In the genomic region with DNA sequence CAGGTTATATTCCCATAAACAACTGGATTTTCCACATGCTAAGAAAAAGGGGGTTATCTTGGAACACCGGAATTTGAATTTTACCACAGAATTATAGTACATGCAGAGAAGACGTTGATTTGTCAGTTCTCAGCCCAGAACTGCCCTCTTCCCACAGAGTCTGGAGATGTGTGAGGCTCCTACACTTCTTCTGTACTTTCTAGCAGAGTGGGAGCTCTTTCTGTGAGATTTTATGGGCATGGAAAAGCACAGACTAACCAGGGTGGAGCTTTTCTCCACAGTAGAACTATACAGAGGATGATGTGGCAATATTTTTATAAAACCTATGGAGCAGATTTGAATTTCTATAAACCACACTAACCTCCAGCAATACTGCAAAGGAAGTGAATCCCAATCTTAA, we compare ENCODE assay signal across 33 mouse cellular contexts.
"Had no signal": no experiment of that assay in that cellular context is flagged by ENCODE, and none has a peak within 500 bp of the region (broad histone marks: within the 10 kb centered on the region; RNA-seq: fewer than 3 reads in every experiment).

No protein-coding gene starts in this region.

- H3K4me3 ChIP-seq: heart, embryonic 13.5 days; heart, embryonic 15.5 days; hindbrain, embryonic 10.5 days; hindbrain, embryonic 12.5 days; hindbrain, embryonic 13.5 days; hindbrain, embryonic 15.5 days; intestine, embryonic 15.5 days; kidney, embryonic 15.5 days; layer of hippocampus, adult 2 months; left cerebral cortex, adult 2 months had no signal

- ATAC-seq: hindbrain, embryonic 16.5 days; hindbrain, postnatal 0 days; inflammation-experienced regulatory T-cells, adult 6 months; intestine, embryonic 15.5 days; intestine, embryonic 16.5 days; intestine, postnatal 0 days had no signal

- H3K27ac ChIP-seq: heart, embryonic 13.5 days; heart, embryonic 15.5 days; hindbrain, embryonic 10.5 days; hindbrain, embryonic 12.5 days; hindbrain, embryonic 13.5 days; hindbrain, embryonic 14.5 days; hindbrain, embryonic 15.5 days; hindbrain, postnatal 0 days; intestine, embryonic 15.5 days; kidney, embryonic 15.5 days; kidney, postnatal 0 days; layer of hippocampus, adult 2 months; left cerebral cortex, adult 2 months had no signal

- DNase-seq: heart, postnatal 10 days; heart, postnatal 14 days; heart, postnatal 36 days; heart, postnatal 4 days; kidney, adult 11 months; kidney, adult 18-20 months; kidney, adult 2 months; kidney, adult 8-10 months; kidney, adult 9 months; kidney, postnatal 10 days; kidney, postnatal 14 days; kidney, postnatal 25 days; kidney, postnatal 36 days; kidney, postnatal 4 days; layer of hippocampus, adult 9-11 months; layer of hippocampus, postnatal 36 days had no signal

- H3K4me2 ChIP-seq: heart, embryonic 13.5 days; heart, embryonic 15.5 days; hindbrain, embryonic 12.5 days; hindbrain, embryonic 13.5 days; hindbrain, embryonic 14.5 days; hindbrain, embryonic 15.5 days; intestine, embryonic 15.5 days; kidney, embryonic 15.5 days had no signal

- H3K9ac ChIP-seq: heart, embryonic 13.5 days; heart, embryonic 15.5 days; hindbrain, embryonic 12.5 days; hindbrain, embryonic 13.5 days; hindbrain, embryonic 14.5 days; hindbrain, embryonic 15.5 days; intestine, embryonic 15.5 days; kidney, embryonic 15.5 days had no signal

- H3K36me3 ChIP-seq: heart, embryonic 13.5 days; heart, embryonic 15.5 days; hindbrain, embryonic 10.5 days; hindbrain, embryonic 12.5 days; hindbrain, embryonic 13.5 days; hindbrain, embryonic 15.5 days; intestine, embryonic 15.5 days; kidney, embryonic 15.5 days had no signal

- H3K9me3 ChIP-seq: heart, embryonic 13.5 days; heart, embryonic 15.5 days; hindbrain, embryonic 10.5 days; hindbrain, embryonic 12.5 days; hindbrain, embryonic 13.5 days; hindbrain, embryonic 15.5 days; intestine, embryonic 15.5 days; kidney, embryonic 15.5 days had no signal

- H3K4me1 ChIP-seq: heart, embryonic 13.5 days; heart, embryonic 15.5 days; hindbrain, embryonic 10.5 days; hindbrain, embryonic 12.5 days; hindbrain, embryonic 13.5 days; hindbrain, embryonic 15.5 days; intestine, embryonic 15.5 days; kidney, embryonic 15.5 days had no signal

- H3K27me3 ChIP-seq: heart, embryonic 13.5 days; heart, embryonic 15.5 days; hindbrain, embryonic 12.5 days; hindbrain, embryonic 13.5 days; hindbrain, embryonic 15.5 days; intestine, embryonic 15.5 days; kidney, embryonic 15.5 days had no signal
